Mouse (Mus musculus): ENCODE data around the gene Hpse2. TPM values are rescaled to one million over a fixed set of nuclear protein-coding genes. Genes with fewer than 3 reads are reported as not detected.
A peak's percentile ranks its signal among the peaks of the same experiment; 100 is the strongest.

The Hpse2 gene
- 0.24 and 0.58 TPM in 2 replicates for polyA plus RNA-seq (2014; fragmentation: Nextera tagmentation; extraction: Ambion mirVana)

- 3% methylated on average over 17 of the region's 18 CpGs for WGBS
- peak within 1 kb of the TSS; percentile 35 for H3K4me3 ChIP-seq (ENCODE audit: low read length)
- peaks cover 51% of the 10 kb centered on the region for H3K27me3 ChIP-seq (ENCODE audit: control insufficient read depth, insufficient read depth, low read length)
- peaks cover 15% of the 10 kb centered on the region; the same call in 1 of the 2 replicates for H3K4me1 ChIP-seq (ENCODE audit: control insufficient read depth, insufficient read depth, low read length)
- peak within 1 kb of the TSS; percentile 42 for H3K4me2 ChIP-seq (replicated peaks; ENCODE audit: low read depth, low read length)
- H3K27ac ChIP-seq (ENCODE audit: low read depth, low read length), result no peak within 1 kb of the TSS
- H3K9ac ChIP-seq (ENCODE audit: low read depth, low read length), result no peak within 1 kb of the TSS
- H3K9me3 ChIP-seq (ENCODE audit: control insufficient read depth, low read length), result no peaks in the 10 kb centered on the region
- no peaks in the 10 kb centered on the region for H3K36me3 ChIP-seq (ENCODE audit: control insufficient read depth, insufficient read depth, low read length)
- ATAC-seq (ENCODE audit: low FRiP score, low TSS enrichment), result no peak
Observed at GRCm38 (mm10) chr19:43388017-43388904, at the start of gene Hpse2. TSS of gene Hpse2 (minus strand) at chr19:43388355.

- ATAC-seq (ENCODE audit: low FRiP score, low TSS enrichment), result no peak
- Histone ChIP-seq H3K4me1 (ENCODE audit: control insufficient read depth, insufficient read depth, low read length) (no peaks in the 10 kb centered on the region), H3K27me3 (ENCODE audit: control insufficient read depth, insufficient read depth, low read length) (no peaks in the 10 kb centered on the region), H3K4me3 (ENCODE audit: low read length) (no peak overlapping the region), H3K9me3 (ENCODE audit: control insufficient read depth, low read length) (no peaks in the 10 kb centered on the region), H3K4me2 (replicated peaks; ENCODE audit: low read depth, low read length) (no peak overlapping the region), H3K36me3 (ENCODE audit: control insufficient read depth, insufficient read depth, low read length) (no peaks in the 10 kb centered on the region), H3K27ac (ENCODE audit: low read depth, low read length) (no peak overlapping the region), H3K9ac (ENCODE audit: low read depth, low read length) (no peak overlapping the region)
- 91% methylated on average over 24 of the region's 24 CpGs for WGBS
Observed at GRCm38 (mm10) chr19:43427446-43428224, 39.5 kb upstream of the Hpse2 start.

GRCm38 (mm10) chr19:43424082-43424481 is 35.9 kb upstream of the Hpse2 start:
- no peak overlapping the region for H3K4me3 ChIP-seq (ENCODE audit: low read length)
- H3K4me1 ChIP-seq (ENCODE audit: control insufficient read depth, insufficient read depth, low read length), result no peaks in the 10 kb centered on the region
- H3K4me2 ChIP-seq (replicated peaks; ENCODE audit: low read depth, low read length), result no peak overlapping the region
- H3K9me3 ChIP-seq (ENCODE audit: control insufficient read depth, low read length), result no peaks in the 10 kb centered on the region
- no peaks in the 10 kb centered on the region for H3K36me3 ChIP-seq (ENCODE audit: control insufficient read depth, insufficient read depth, low read length)
- H3K27me3 ChIP-seq (ENCODE audit: control insufficient read depth, insufficient read depth, low read length), result no peaks in the 10 kb centered on the region
- WGBS, result 66% methylated on average over 2 of the region's 2 CpGs
- no peak for ATAC-seq (ENCODE audit: low FRiP score, low TSS enrichment)
- H3K9ac ChIP-seq (ENCODE audit: low read depth, low read length), result no peak overlapping the region
- no peak overlapping the region for H3K27ac ChIP-seq (ENCODE audit: low read depth, low read length)

GRCm38 (mm10) chr19:43420506-43420905 is 32.4 kb upstream of the Hpse2 start:
- Histone ChIP-seq H3K9ac (ENCODE audit: low read depth, low read length) (no peak overlapping the region), H3K4me1 (ENCODE audit: control insufficient read depth, insufficient read depth, low read length) (no peaks in the 10 kb centered on the region), H3K27me3 (ENCODE audit: control insufficient read depth, insufficient read depth, low read length) (no peaks in the 10 kb centered on the region), H3K27ac (ENCODE audit: low read depth, low read length) (no peak overlapping the region), H3K9me3 (ENCODE audit: control insufficient read depth, low read length) (no peaks in the 10 kb centered on the region), H3K4me2 (replicated peaks; ENCODE audit: low read depth, low read length) (no peak overlapping the region), H3K4me3 (ENCODE audit: low read length) (no peak overlapping the region), H3K36me3 (ENCODE audit: control insufficient read depth, insufficient read depth, low read length) (no peaks in the 10 kb centered on the region)
- no peak for ATAC-seq (ENCODE audit: low FRiP score, low TSS enrichment)
- WGBS, result 74% methylated on average over 3 of the region's 3 CpGs

- ATAC-seq (ENCODE audit: low FRiP score, low TSS enrichment), result no peak
- no peaks in the 10 kb centered on the region for H3K36me3 ChIP-seq (ENCODE audit: control insufficient read depth, insufficient read depth, low read length)
- no peak overlapping the region for H3K4me2 ChIP-seq (replicated peaks; ENCODE audit: low read depth, low read length)
- no peak overlapping the region for H3K27ac ChIP-seq (ENCODE audit: low read depth, low read length)
- no peaks in the 10 kb centered on the region for H3K9me3 ChIP-seq (ENCODE audit: control insufficient read depth, low read length)
- H3K27me3 ChIP-seq (ENCODE audit: control insufficient read depth, insufficient read depth, low read length), result no peaks in the 10 kb centered on the region
- 73% methylated on average over 2 of the region's 2 CpGs for WGBS
- H3K4me1 ChIP-seq (ENCODE audit: control insufficient read depth, insufficient read depth, low read length), result no peaks in the 10 kb centered on the region
- no peak overlapping the region for H3K4me3 ChIP-seq (ENCODE audit: low read length)
- H3K9ac ChIP-seq (ENCODE audit: low read depth, low read length), result no peak overlapping the region
Observed at GRCm38 (mm10) chr19:43415565-43415964, 27.4 kb upstream of the Hpse2 start.

GRCm38 (mm10) chr19:43407181-43407580 is 19.0 kb upstream of the Hpse2 start:
- ATAC-seq (ENCODE audit: low FRiP score, low TSS enrichment), result no peak
- Histone ChIP-seq H3K9ac (ENCODE audit: low read depth, low read length) (no peak overlapping the region), H3K36me3 (ENCODE audit: control insufficient read depth, insufficient read depth, low read length) (no peaks in the 10 kb centered on the region), H3K9me3 (ENCODE audit: control insufficient read depth, low read length) (no peaks in the 10 kb centered on the region), H3K4me2 (replicated peaks; ENCODE audit: low read depth, low read length) (no peak overlapping the region), H3K27ac (ENCODE audit: low read depth, low read length) (no peak overlapping the region), H3K4me1 (ENCODE audit: control insufficient read depth, insufficient read depth, low read length) (no peaks in the 10 kb centered on the region), H3K4me3 (ENCODE audit: low read length) (no peak overlapping the region), H3K27me3 (ENCODE audit: control insufficient read depth, insufficient read depth, low read length) (no peaks in the 10 kb centered on the region)
- WGBS, result 25% methylated on average over 1 of the region's 1 CpGs

- no peak overlapping the region for H3K4me2 ChIP-seq (replicated peaks; ENCODE audit: low read depth, low read length)
- no peaks in the 10 kb centered on the region for H3K4me1 ChIP-seq (ENCODE audit: control insufficient read depth, insufficient read depth, low read length)
- peaks cover 9% of the 10 kb centered on the region; the same call in 1 of the 2 replicates for H3K27me3 ChIP-seq (ENCODE audit: control insufficient read depth, insufficient read depth, low read length)
- no peak for ATAC-seq (ENCODE audit: low FRiP score, low TSS enrichment)
- H3K36me3 ChIP-seq (ENCODE audit: control insufficient read depth, insufficient read depth, low read length), result no peaks in the 10 kb centered on the region
- no peak overlapping the region for H3K27ac ChIP-seq (ENCODE audit: low read depth, low read length)
- no peak overlapping the region for H3K9ac ChIP-seq (ENCODE audit: low read depth, low read length)
- H3K4me3 ChIP-seq (ENCODE audit: low read length), result no peak overlapping the region
- H3K9me3 ChIP-seq (ENCODE audit: control insufficient read depth, low read length), result no peaks in the 10 kb centered on the region
- WGBS, result 3% methylated on average over 4 of the region's 4 CpGs
Observed at GRCm38 (mm10) chr19:43396327-43396726, 8.2 kb upstream of the Hpse2 start.

GRCm38 (mm10) chr19:43387071-43387770 is 934 bp downstream of the Hpse2 start:
- WGBS, result 1% methylated on average over 14 of the region's 14 CpGs
- peaks cover 51% of the 10 kb centered on the region for H3K27me3 ChIP-seq (ENCODE audit: control insufficient read depth, insufficient read depth, low read length)
- H3K9ac ChIP-seq (ENCODE audit: low read depth, low read length), result peak overlapping the region; percentile 19; the same call in 1 of the 2 replicates
- H3K27ac ChIP-seq (ENCODE audit: low read depth, low read length), result no peak overlapping the region
- ATAC-seq (ENCODE audit: low FRiP score, low TSS enrichment), result no peak
- peak overlapping the region; percentile 42 for H3K4me2 ChIP-seq (replicated peaks; ENCODE audit: low read depth, low read length)
- H3K36me3 ChIP-seq (ENCODE audit: control insufficient read depth, insufficient read depth, low read length), result no peaks in the 10 kb centered on the region
- H3K4me1 ChIP-seq (ENCODE audit: control insufficient read depth, insufficient read depth, low read length), result peaks cover 15% of the 10 kb centered on the region; the same call in 1 of the 2 replicates
- peak overlapping the region; percentile 35 for H3K4me3 ChIP-seq (ENCODE audit: low read length)
- no peaks in the 10 kb centered on the region for H3K9me3 ChIP-seq (ENCODE audit: control insufficient read depth, low read length)
